ENCODE assay signal across 8 mouse cellular contexts in the genomic region with DNA sequence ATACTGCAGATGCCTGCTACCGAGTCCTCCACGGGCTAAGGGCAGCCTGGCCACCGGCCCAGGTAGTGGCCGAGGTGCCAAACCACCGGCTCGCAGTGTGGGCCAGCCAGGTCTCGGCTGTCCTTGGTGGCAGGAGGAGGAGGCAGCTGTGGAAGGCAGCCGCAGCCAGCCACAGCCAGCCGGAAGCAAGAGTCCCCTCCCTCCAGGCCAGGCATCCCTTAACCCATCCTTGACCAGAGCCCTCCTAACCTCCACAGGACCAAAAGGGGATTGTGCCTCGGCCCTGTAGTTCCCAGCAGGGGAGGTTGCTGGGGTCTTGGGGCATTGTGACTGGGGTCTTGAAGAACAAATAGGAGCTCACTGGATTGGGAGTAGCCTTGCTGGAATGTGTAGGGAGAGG. TPM values are rescaled to one million over a fixed set of nuclear protein-coding genes. Genes with fewer than 3 reads are reported as not detected.
DNase-seq lines count a peak whose midpoint lies in the region; ATAC-seq and TF ChIP-seq lines count a peak whose summit lies in the region.

No protein-coding gene starts in this region.

- H3K27me3 ChIP-seq in thymus, adult 2 months (ENCODE audit: control insufficient read depth, insufficient read depth, low read length), result no peaks in the 10 kb centered on the region
- H3K27me3 ChIP-seq in forebrain, embryonic 13.5 days, result peaks cover 44% of the 10 kb centered on the region
- H3K27me3 ChIP-seq in hindbrain, embryonic 12.5 days, result peaks cover 47% of the 10 kb centered on the region
- H3K27me3 ChIP-seq in limb, embryonic 15.5 days, result no peaks in the 10 kb centered on the region

- peak overlapping the region; percentile 24; the same call in 1 of the 2 replicates for H3K27ac ChIP-seq in thymus, adult 2 months (ENCODE audit: control insufficient read depth, insufficient read depth, low read length)
- H3K27ac ChIP-seq in forebrain, embryonic 13.5 days, result no peak overlapping the region
- peak overlapping the region; percentile 60; the same call in 1 of the 2 replicates for H3K27ac ChIP-seq in hindbrain, embryonic 12.5 days
- peak overlapping the region; percentile 47; the same call in 1 of the 2 replicates for H3K27ac ChIP-seq in limb, embryonic 15.5 days

- 43% methylated on average over 10 of the region's 10 CpGs for WGBS in thymus, adult 2 months
- 5% methylated on average over 10 of the region's 10 CpGs for WGBS in forebrain, embryonic 13.5 days
- WGBS in hindbrain, embryonic 12.5 days, result 1% methylated on average over 10 of the region's 10 CpGs
- WGBS in limb, embryonic 15.5 days, result 7% methylated on average over 10 of the region's 10 CpGs

- no peak overlapping the region for H3K4me3 ChIP-seq in thymus, adult 2 months (ENCODE audit: control insufficient read depth, insufficient read depth, low read length)
- peak overlapping the region; percentile 9; the same call in 1 of the 2 replicates for H3K4me3 ChIP-seq in forebrain, embryonic 13.5 days
- peak overlapping the region; percentile 20 for H3K4me3 ChIP-seq in hindbrain, embryonic 12.5 days
- peak overlapping the region; percentile 29 for H3K4me3 ChIP-seq in limb, embryonic 15.5 days

- TF ChIP-seq POLR2A in thymus, adult 2 months (IDR thresholded peaks at IDR 0.05; ENCODE audit: control insufficient read depth, extremely low read depth, insufficient read depth, low read length, poor library complexity), result no peak

- H3K36me3 ChIP-seq in thymus, adult 2 months (ENCODE audit: control insufficient read depth, insufficient read depth, low read length), result peaks cover 40% of the 10 kb centered on the region
- H3K36me3 ChIP-seq in forebrain, embryonic 13.5 days (ENCODE audit: poor library complexity, severe bottlenecking), result peaks cover 59% of the 10 kb centered on the region
- H3K36me3 ChIP-seq in hindbrain, embryonic 12.5 days, result peaks cover 31% of the 10 kb centered on the region
- H3K36me3 ChIP-seq in limb, embryonic 15.5 days, result peaks cover 36% of the 10 kb centered on the region

- DNase-seq in thymus, adult 2 months, result peak; percentile 21
- DNase-seq in thymus, postnatal 4 days, result no peak
- DNase-seq in natural killer cell, adult 2 months (ENCODE audit: low spot score in 2 of 2), result peak; percentile 70 to 79
- DNase-seq in spleen, postnatal 14 days (ENCODE audit: low spot score in 2 of 2), result no peak
- DNase-seq in thymus, postnatal 10 days (ENCODE audit: low spot score in 2 of 2), result no peak

- H3K4me2 ChIP-seq in forebrain, embryonic 13.5 days, result peak overlapping the region; percentile 42
- peak overlapping the region; percentile 40 for H3K4me2 ChIP-seq in hindbrain, embryonic 12.5 days (replicated peaks)
- peak overlapping the region; percentile 43 for H3K4me2 ChIP-seq in limb, embryonic 15.5 days

- H3K9ac ChIP-seq in forebrain, embryonic 13.5 days, result peak overlapping the region; percentile 34; the same call in 1 of the 2 replicates
- H3K9ac ChIP-seq in hindbrain, embryonic 12.5 days, result peak overlapping the region; percentile 46; the same call in 1 of the 2 replicates
- H3K9ac ChIP-seq in limb, embryonic 15.5 days, result no peak overlapping the region

- ATAC-seq in forebrain, embryonic 13.5 days, result no peak
- ATAC-seq in hindbrain, embryonic 12.5 days (ENCODE audit: low FRiP score), result no peak
- peak; percentile 16; the same call in 1 of the 2 replicates for ATAC-seq in limb, embryonic 15.5 days (ENCODE audit: insufficient number of reproducible peaks, low FRiP score, low TSS enrichment, low read depth)

- TF ChIP-seq CTCF in thymus, adult 2 months (IDR thresholded peaks at IDR 0.05; ENCODE audit: borderline replicate concordance, control insufficient read depth, extremely low read depth, insufficient read depth, low read length, poor library complexity), result no peak

- no peaks in the 10 kb centered on the region for H3K9me3 ChIP-seq in forebrain, embryonic 13.5 days (replicated peaks)
- no peaks in the 10 kb centered on the region for H3K9me3 ChIP-seq in hindbrain, embryonic 12.5 days (replicated peaks)
- no peaks in the 10 kb centered on the region for H3K9me3 ChIP-seq in limb, embryonic 15.5 days

- H3K4me1 ChIP-seq in thymus, adult 2 months (replicated peaks; ENCODE audit: control insufficient read depth, insufficient read depth, low read length), result peaks cover 74% of the 10 kb centered on the region
- peaks cover 72% of the 10 kb centered on the region for H3K4me1 ChIP-seq in forebrain, embryonic 13.5 days
- peaks cover 56% of the 10 kb centered on the region for H3K4me1 ChIP-seq in hindbrain, embryonic 12.5 days
- peaks cover 63% of the 10 kb centered on the region for H3K4me1 ChIP-seq in limb, embryonic 15.5 days

RNA-seq across cellular contexts. Expression of a gene that starts 4.9 kb away (rescaled TPM):
- polyA plus RNA-seq in thymus, adult 2 months (2012; rRNA removed), result 3,110 and 3,125 TPM in 2 replicates
- polyA plus RNA-seq in forebrain, embryonic 13.5 days (2015; fragmentation: Nextera tagmentation; extraction: Ambion mirVana), result 430 and 502 TPM in 2 replicates
- polyA plus RNA-seq in hindbrain, embryonic 12.5 days (2016; fragmentation: Nextera tagmentation; extraction: Ambion mirVana), result 476 and 504 TPM in 2 replicates
- 517 and 519 TPM in 2 replicates for polyA plus RNA-seq in limb, embryonic 15.5 days (2015; fragmentation: Nextera tagmentation; extraction: Ambion mirVana)

RNA-seq across cellular contexts. Expression of a gene that starts 10.1 kb away (rescaled TPM):
- polyA plus RNA-seq in thymus, adult 2 months (2012; rRNA removed), result 100 and 115 TPM in 2 replicates
- polyA plus RNA-seq in forebrain, embryonic 13.5 days (2015; fragmentation: Nextera tagmentation; extraction: Ambion mirVana), result 15.1 and 17.7 TPM in 2 replicates
- 30.6 and 32.1 TPM in 2 replicates for polyA plus RNA-seq in hindbrain, embryonic 12.5 days (2016; fragmentation: Nextera tagmentation; extraction: Ambion mirVana)
- 39.7 and 41.7 TPM in 2 replicates for polyA plus RNA-seq in limb, embryonic 15.5 days (2015; fragmentation: Nextera tagmentation; extraction: Ambion mirVana)

RNA-seq across cellular contexts. Expression of a gene that starts 19.2 kb away (rescaled TPM):
- 73.1 and 81.0 TPM in 2 replicates for polyA plus RNA-seq in thymus, adult 2 months (2012; rRNA removed)
- 79.0 and 84.3 TPM in 2 replicates for polyA plus RNA-seq in forebrain, embryonic 13.5 days (2015; fragmentation: Nextera tagmentation; extraction: Ambion mirVana)
- polyA plus RNA-seq in hindbrain, embryonic 12.5 days (2016; fragmentation: Nextera tagmentation; extraction: Ambion mirVana), result 75.2 and 76.3 TPM in 2 replicates
- 80.4 and 81.7 TPM in 2 replicates for polyA plus RNA-seq in limb, embryonic 15.5 days (2015; fragmentation: Nextera tagmentation; extraction: Ambion mirVana)

RNA-seq across cellular contexts. Expression of a gene that starts 36.7 kb away (rescaled TPM):
- polyA plus RNA-seq in thymus, adult 2 months (2012; rRNA removed), result 22.5 and 28.8 TPM in 2 replicates
- polyA plus RNA-seq in forebrain, embryonic 13.5 days (2015; fragmentation: Nextera tagmentation; extraction: Ambion mirVana), result 1.8 and 4.1 TPM in 2 replicates
- polyA plus RNA-seq in hindbrain, embryonic 12.5 days (2016; fragmentation: Nextera tagmentation; extraction: Ambion mirVana), result 8.2 and 8.3 TPM in 2 replicates
- polyA plus RNA-seq in limb, embryonic 15.5 days (2015; fragmentation: Nextera tagmentation; extraction: Ambion mirVana), result 9.9 and 11.7 TPM in 2 replicates

RNA-seq across cellular contexts. Expression of a gene that starts 40.2 kb away (rescaled TPM):
- polyA plus RNA-seq in thymus, adult 2 months (2012; rRNA removed), result 9.5 and 10.6 TPM in 2 replicates
- polyA plus RNA-seq in forebrain, embryonic 13.5 days (2015; fragmentation: Nextera tagmentation; extraction: Ambion mirVana), result 0.48 and 0.57 TPM in 2 replicates
- 0.75 and 0.82 TPM in 2 replicates for polyA plus RNA-seq in hindbrain, embryonic 12.5 days (2016; fragmentation: Nextera tagmentation; extraction: Ambion mirVana)
- 7.3 and 7.9 TPM in 2 replicates for polyA plus RNA-seq in limb, embryonic 15.5 days (2015; fragmentation: Nextera tagmentation; extraction: Ambion mirVana)

Comparison
In these comparisons a context has a peak if more than half of its experiments do, and no peak if none do; other contexts are left out.
1. DNase-seq: peak in thymus, adult 2 months (single experiment) and natural killer cell, adult 2 months (2 of 2); none in thymus, postnatal 4 days (single experiment), spleen, postnatal 14 days (0 of 2) and thymus, postnatal 10 days (0 of 2).
2. Peak in every context shown above with its lines, with median percentiles within 50 percentile points of each other: H3K4me2 ChIP-seq.